Mouse (Mus musculus): ENCODE measurements around the gene Ermard. TPM values are rescaled to one million over a fixed set of nuclear protein-coding genes. Genes with fewer than 3 reads are reported as not detected.

Ermard gene
- polyA plus RNA-seq, 1 experiment = 20.2 TPM

- Histone ChIP-seq H3ac (ENCODE audit: control insufficient read depth, insufficient read length) (no peak overlapping the region), H3K36me3 (ENCODE audit: control insufficient read depth, insufficient read depth) (no peaks in the 10 kb centered on the region), H3K79me2 (ENCODE audit: control insufficient read depth, insufficient read depth) (no peaks in the 10 kb centered on the region), H3K4me2 (ENCODE audit: low read depth) (no peak overlapping the region), H3K4me3 (no peak overlapping the region), H3K27me3 (ENCODE audit: control insufficient read depth, insufficient read depth, insufficient read length) (no peaks in the 10 kb centered on the region)
- TF ChIP-seq TCF12 (IDR thresholded peaks at IDR 0.05; ENCODE audit: insufficient read depth, poor library complexity, severe bottlenecking) (no peak), MAX (IDR thresholded peaks at IDR 0.05; ENCODE audit: low read depth) (no peak), REST (IDR thresholded peaks at IDR 0.05; ENCODE audit: insufficient read depth, insufficient read length) (no peak), MYOD1 (IDR thresholded peaks at IDR 0.05; ENCODE audit: control insufficient read depth in 1 of 3, insufficient read length in 2 of 3, low read depth in 2 of 3) (no peak), POLR2AphosphoS2 (IDR thresholded peaks at IDR 0.05; ENCODE audit: insufficient read length, low read depth) (no peak), SRF (IDR thresholded peaks at IDR 0.05; ENCODE audit: control insufficient read depth, insufficient read length, low read depth) (no peak), USF1 (IDR thresholded peaks at IDR 0.05; ENCODE audit: low read depth) (no peak), CEBPB (IDR thresholded peaks at IDR 0.05; ENCODE audit: insufficient read depth, poor library complexity, severe bottlenecking) (no peak), POLR2A (IDR thresholded peaks at IDR 0.05; ENCODE audit: insufficient read length, low read depth) (no peak), TCF3 (IDR thresholded peaks at IDR 0.05; ENCODE audit: insufficient read length, low read depth) (no peak), MYOG (IDR thresholded peaks at IDR 0.05; ENCODE audit: control insufficient read depth in 1 of 3, insufficient read depth in 1 of 3, insufficient read length in 2 of 3, low read depth in 2 of 3) (no peak), E2F4 (IDR thresholded peaks at IDR 0.05; ENCODE audit: insufficient read depth) (no peak)
These were observed 36.5 kb downstream of the Ermard start for GRCm38 (mm10) chr17:15077536-15077935.

DNA sequence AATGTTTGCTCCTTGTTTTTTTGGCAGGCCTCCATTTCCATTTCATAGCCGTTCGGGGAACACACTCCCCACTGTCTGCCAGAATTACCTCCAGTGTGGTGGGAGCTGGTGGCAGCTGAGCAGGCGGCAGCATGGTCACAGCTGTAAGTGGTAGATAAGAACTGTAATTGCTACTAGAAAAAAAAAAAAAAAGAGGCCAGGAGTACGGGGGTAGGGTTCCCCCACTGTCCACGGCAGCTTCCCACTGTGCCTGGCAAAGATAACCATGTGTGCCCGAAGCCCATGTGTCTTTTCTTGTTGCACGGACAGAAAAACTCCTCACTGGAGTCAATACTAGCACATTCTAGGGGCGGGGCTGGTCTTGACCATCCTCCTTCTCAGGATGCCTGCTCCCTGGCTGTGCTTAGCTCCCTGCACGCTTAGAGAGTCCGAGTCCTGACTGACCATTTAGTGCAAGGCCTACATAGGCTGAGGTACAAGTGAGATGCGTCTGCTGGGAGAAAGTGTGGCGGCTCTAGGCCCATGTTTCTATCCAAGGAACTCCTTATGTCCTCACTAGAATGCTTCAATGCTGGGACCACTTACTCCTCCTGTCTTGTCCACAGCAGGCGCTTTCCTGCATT, 43.3 kb downstream of the Ermard start:
- H3K36me3 ChIP-seq (ENCODE audit: control insufficient read depth, insufficient read depth) = no peaks in the 10 kb centered on the region
- TF ChIP-seq E2F4 (IDR thresholded peaks at IDR 0.05; ENCODE audit: insufficient read depth) = no peak
- TF ChIP-seq TCF3 (IDR thresholded peaks at IDR 0.05; ENCODE audit: insufficient read length, low read depth) = no peak
- no peak for TF ChIP-seq USF1 (IDR thresholded peaks at IDR 0.05; ENCODE audit: low read depth)
- TF ChIP-seq REST (IDR thresholded peaks at IDR 0.05; ENCODE audit: insufficient read depth, insufficient read length) = no peak
- peak in 2 of 3 experiments; percentile 76 to 82 for TF ChIP-seq MYOG (IDR thresholded peaks at IDR 0.05; ENCODE audit: control insufficient read depth in 1 of 3, insufficient read depth in 1 of 3, insufficient read length in 2 of 3, low read depth in 2 of 3)
- TF ChIP-seq MYOD1 (IDR thresholded peaks at IDR 0.05; ENCODE audit: control insufficient read depth in 1 of 3, insufficient read length in 2 of 3, low read depth in 2 of 3) = peak in 2 of 3 experiments; percentile 54 to 66
- no peak for TF ChIP-seq CEBPB (IDR thresholded peaks at IDR 0.05; ENCODE audit: insufficient read depth, poor library complexity, severe bottlenecking)
- TF ChIP-seq POLR2A (IDR thresholded peaks at IDR 0.05; ENCODE audit: insufficient read length, low read depth) = no peak
- TF ChIP-seq SRF (IDR thresholded peaks at IDR 0.05; ENCODE audit: control insufficient read depth, insufficient read length, low read depth) = no peak
- no peak for TF ChIP-seq MAX (IDR thresholded peaks at IDR 0.05; ENCODE audit: low read depth)
- peak; percentile 7 for TF ChIP-seq TCF12 (IDR thresholded peaks at IDR 0.05; ENCODE audit: insufficient read depth, poor library complexity, severe bottlenecking)
- no peak for TF ChIP-seq POLR2AphosphoS2 (IDR thresholded peaks at IDR 0.05; ENCODE audit: insufficient read length, low read depth)
- H3K4me2 ChIP-seq (ENCODE audit: low read depth) = no peak overlapping the region
- no peaks in the 10 kb centered on the region for H3K27me3 ChIP-seq (ENCODE audit: control insufficient read depth, insufficient read depth, insufficient read length)
- H3K4me3 ChIP-seq = no peak overlapping the region
- H3K79me2 ChIP-seq (ENCODE audit: control insufficient read depth, insufficient read depth) = no peaks in the 10 kb centered on the region
- H3ac ChIP-seq (ENCODE audit: control insufficient read depth, insufficient read length) = no peak overlapping the region

DNA sequence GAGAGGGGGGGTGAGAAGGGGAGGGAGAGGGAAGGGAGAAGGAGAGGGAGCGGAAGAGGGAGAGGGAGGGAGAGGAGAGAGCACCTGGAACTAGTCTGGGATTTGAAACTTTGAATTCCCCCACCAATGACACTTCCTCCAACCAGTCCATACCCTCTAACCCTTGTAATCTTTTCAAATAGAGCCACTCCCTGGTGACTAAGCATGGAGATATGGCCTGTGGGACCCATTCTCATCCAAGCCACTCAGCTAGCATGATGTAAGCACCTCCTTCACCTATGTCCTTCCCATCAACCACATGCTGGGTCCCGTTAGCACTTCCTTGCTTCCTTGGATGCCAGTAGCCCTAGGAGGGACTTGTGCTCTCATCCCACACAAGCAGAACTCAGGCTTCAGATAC, 44.0 kb downstream of the Ermard start:
- H3K4me2 ChIP-seq (ENCODE audit: low read depth) = no peak overlapping the region
- no peaks in the 10 kb centered on the region for H3K79me2 ChIP-seq (ENCODE audit: control insufficient read depth, insufficient read depth)
- TF ChIP-seq POLR2A (IDR thresholded peaks at IDR 0.05; ENCODE audit: insufficient read length, low read depth) (no peak), REST (IDR thresholded peaks at IDR 0.05; ENCODE audit: insufficient read depth, insufficient read length) (no peak), TCF3 (IDR thresholded peaks at IDR 0.05; ENCODE audit: insufficient read length, low read depth) (no peak), MYOD1 (IDR thresholded peaks at IDR 0.05; ENCODE audit: control insufficient read depth in 1 of 3, insufficient read length in 2 of 3, low read depth in 2 of 3) (no peak), CEBPB (IDR thresholded peaks at IDR 0.05; ENCODE audit: insufficient read depth, poor library complexity, severe bottlenecking) (no peak), POLR2AphosphoS2 (IDR thresholded peaks at IDR 0.05; ENCODE audit: insufficient read length, low read depth) (no peak), USF1 (IDR thresholded peaks at IDR 0.05; ENCODE audit: low read depth) (no peak), TCF12 (IDR thresholded peaks at IDR 0.05; ENCODE audit: insufficient read depth, poor library complexity, severe bottlenecking) (no peak), SRF (IDR thresholded peaks at IDR 0.05; ENCODE audit: control insufficient read depth, insufficient read length, low read depth) (no peak), MAX (IDR thresholded peaks at IDR 0.05; ENCODE audit: low read depth) (no peak), MYOG (IDR thresholded peaks at IDR 0.05; ENCODE audit: control insufficient read depth in 1 of 3, insufficient read depth in 1 of 3, insufficient read length in 2 of 3, low read depth in 2 of 3) (no peak), E2F4 (IDR thresholded peaks at IDR 0.05; ENCODE audit: insufficient read depth) (no peak)
- H3ac ChIP-seq (ENCODE audit: control insufficient read depth, insufficient read length) = no peak overlapping the region
- H3K27me3 ChIP-seq (ENCODE audit: control insufficient read depth, insufficient read depth, insufficient read length) = no peaks in the 10 kb centered on the region
- no peaks in the 10 kb centered on the region for H3K36me3 ChIP-seq (ENCODE audit: control insufficient read depth, insufficient read depth)
- H3K4me3 ChIP-seq = no peak overlapping the region

GRCm38 (mm10) chr17:15088166-15088565, 47.2 kb downstream of the Ermard start:
- Histone ChIP-seq H3K36me3 (ENCODE audit: control insufficient read depth, insufficient read depth) (no peaks in the 10 kb centered on the region), H3K79me2 (ENCODE audit: control insufficient read depth, insufficient read depth) (no peaks in the 10 kb centered on the region)
- TF ChIP-seq MYOD1 (IDR thresholded peaks at IDR 0.05; ENCODE audit: control insufficient read depth in 1 of 3, insufficient read length in 2 of 3, low read depth in 2 of 3) (peak in 1 of 3 experiments; percentile 22), MYOG (IDR thresholded peaks at IDR 0.05; ENCODE audit: control insufficient read depth in 1 of 3, insufficient read depth in 1 of 3, insufficient read length in 2 of 3, low read depth in 2 of 3) (no peak), POLR2A (IDR thresholded peaks at IDR 0.05; ENCODE audit: insufficient read length, low read depth) (no peak), E2F4 (IDR thresholded peaks at IDR 0.05; ENCODE audit: insufficient read depth) (no peak), MAX (IDR thresholded peaks at IDR 0.05; ENCODE audit: low read depth) (no peak)

More at GRCm38 (mm10) chr17:15088166-15088565, 47.2 kb downstream of the Ermard start:
- H3ac ChIP-seq (ENCODE audit: control insufficient read depth, insufficient read length) = no peak overlapping the region
- no peaks in the 10 kb centered on the region for H3K27me3 ChIP-seq (ENCODE audit: control insufficient read depth, insufficient read depth, insufficient read length)
- H3K4me2 ChIP-seq (ENCODE audit: low read depth) = no peak overlapping the region
- H3K4me3 ChIP-seq = no peak overlapping the region

All from myocyte (in vitro differentiated cells).